Mouse (Mus musculus) embryonic facial prominence, embryonic 10.5 days (tissue): ENCODE data around the gene Ocel1. TPM values are rescaled to one million over a fixed set of nuclear protein-coding genes. Genes with fewer than 3 reads are reported as not detected.

ENCODE experiments used
- DNase-seq: peaks from one replicate; pipeline ENCODE4 v3.0.0-alpha.2; 2017; ENCODE audit warnings: low spot score
- H3K27ac ChIP-seq: fragments of 300-500 bp; sonication (generic); replicated peaks from 2 replicates; pipeline ENCODE4 v1.5.1; 2016; ENCODE audit warnings: mild to moderate bottlenecking
- H3K27me3 ChIP-seq: fragments of 300-500 bp; sonication (generic); replicated peaks from 2 replicates; pipeline ENCODE4 v1.6.1; 2016; ENCODE audit warnings: low read depth, mild to moderate bottlenecking; ENCODE audit not compliant: poor library complexity, severe bottlenecking
- H3K36me3 ChIP-seq: fragments of 300-500 bp; sonication (generic); replicated peaks from 2 replicates; pipeline ENCODE4 v1.6.1; 2016; ENCODE audit warnings: mild to moderate bottlenecking, moderate library complexity
- H3K4me1 ChIP-seq: fragments of 300-500 bp; sonication (generic); 2 replicates; pipeline ENCODE4 v1.6.1; 2016
- H3K4me3 ChIP-seq: fragments of 300-500 bp; sonication (generic); 2 replicates; pipeline ENCODE4 v1.5.1; 2016; ENCODE audit warnings: mild to moderate bottlenecking, moderate library complexity
- H3K9me3 ChIP-seq: fragments of 300-500 bp; sonication (generic); 2 replicates; pipeline ENCODE4 v1.6.1; 2016; ENCODE audit warnings: mild to moderate bottlenecking
- WGBS: fragments of 180-500 bp; shearing (Covaris S2); methylation state at CpG from one replicate; pipeline ENCODE4 v1.1.7; 2016; 5-methylcytosine and 5-hydroxymethylcytosine counted together
- polyA plus RNA-seq: library from polyadenylated mRNA; unstranded; fragments of >200 nt; fragmentation: Nextera tagmentation; extraction: Ambion mirVana; gene quantifications from 2 replicates; pipeline ENCODE4 v1.2.1, GENCODE M21; 2016

Ocel1 gene
- polyA plus RNA-seq, 1 experiment from 2014 or later: 4.0 TPM

GRCm38 (mm10) chr8:71381971-71382961 is 11.2 kb downstream of the Ocel1 start:
- Histone ChIP-seq H3K27me3 (peaks cover 7% of the 10 kb centered on the region), H3K4me1 (peaks cover 63% of the 10 kb centered on the region), H3K4me3 (peak overlapping the region; percentile 82), H3K9me3 (no peaks in the 10 kb centered on the region), H3K36me3 (peaks cover 20% of the 10 kb centered on the region), H3K27ac (peak overlapping the region; percentile 97)
- 2% methylated on average over 64 of the region's 80 CpGs for WGBS
- peak; percentile 96 for DNase-seq

- 4% methylated on average over 12 of the region's 12 CpGs for WGBS
- DNase-seq: no peak
- peak overlapping the region; percentile 97 for H3K27ac ChIP-seq
- H3K27me3 ChIP-seq: no peaks in the 10 kb centered on the region
- H3K36me3 ChIP-seq: peaks cover 9% of the 10 kb centered on the region
- peak overlapping the region; percentile 32 for H3K4me3 ChIP-seq
- H3K9me3 ChIP-seq: no peaks in the 10 kb centered on the region
- peaks cover 53% of the 10 kb centered on the region for H3K4me1 ChIP-seq
Observed at GRCm38 (mm10) chr8:71383396-71383795, 12.3 kb downstream of the Ocel1 start.

- 65% methylated on average over 3 of the region's 3 CpGs for WGBS
- DNase-seq: no peak
- Histone ChIP-seq H3K4me1 (peaks cover 48% of the 10 kb centered on the region), H3K27me3 (no peaks in the 10 kb centered on the region), H3K36me3 (peaks cover 4% of the 10 kb centered on the region), H3K4me3 (peak overlapping the region; percentile 32; the same call in 1 of the 2 replicates), H3K27ac (peak overlapping the region; percentile 97), H3K9me3 (no peaks in the 10 kb centered on the region)
Observed at GRCm38 (mm10) chr8:71383860-71384259, 12.8 kb downstream of the Ocel1 start.

- H3K27ac ChIP-seq: peak overlapping the region; percentile 44; the same call in 1 of the 2 replicates
- H3K9me3 ChIP-seq: no peaks in the 10 kb centered on the region
- H3K27me3 ChIP-seq: no peaks in the 10 kb centered on the region
- peak overlapping the region; percentile 6; the same call in 1 of the 2 replicates for H3K4me3 ChIP-seq
- 73% methylated on average over 12 of the region's 12 CpGs for whole genome bisulfite sequencing
- DNase-seq: no peak
- H3K4me1 ChIP-seq: peaks cover 33% of the 10 kb centered on the region
- H3K36me3 ChIP-seq: no peaks in the 10 kb centered on the region
Observed at GRCm38 (mm10) chr8:71385212-71385835, 14.2 kb downstream of the Ocel1 start.

- Histone ChIP-seq H3K4me1 (peaks cover 19% of the 10 kb centered on the region), H3K27me3 (no peaks in the 10 kb centered on the region), H3K9me3 (no peaks in the 10 kb centered on the region), H3K36me3 (no peaks in the 10 kb centered on the region), H3K27ac (no peak overlapping the region), H3K4me3 (no peak overlapping the region)
- DNase-seq: no peak
- 79% methylated on average over 1 of the region's 1 CpGs for WGBS
Observed at GRCm38 (mm10) chr8:71388267-71388666, 17.2 kb downstream of the Ocel1 start.

- Histone ChIP-seq H3K27ac (no peak overlapping the region), H3K9me3 (no peaks in the 10 kb centered on the region), H3K27me3 (0 out of 2 replicates have a peak, but pooled peaks cover 3% of the 10 kb centered on the region), H3K4me3 (no peak overlapping the region), H3K4me1 (peaks cover 18% of the 10 kb centered on the region), H3K36me3 (no peaks in the 10 kb centered on the region)
- DNase-seq: no peak
- 84% methylated on average over 2 of the region's 2 CpGs for WGBS
Observed at GRCm38 (mm10) chr8:71391696-71392095, 20.6 kb downstream of the Ocel1 start.

- H3K4me3 ChIP-seq: no peak overlapping the region
- no peaks in the 10 kb centered on the region for H3K36me3 ChIP-seq
- H3K4me1 ChIP-seq: peaks cover 21% of the 10 kb centered on the region
- no peaks in the 10 kb centered on the region for H3K9me3 ChIP-seq
- DNase-seq: no peak
- no peak overlapping the region for H3K27ac ChIP-seq
- WGBS: 81% methylated on average over 5 of the region's 5 CpGs
- 0 out of 2 replicates have a peak, but pooled peaks cover 3% of the 10 kb centered on the region for H3K27me3 ChIP-seq
Observed at GRCm38 (mm10) chr8:71392391-71392790, 21.3 kb downstream of the Ocel1 start.

- Histone ChIP-seq H3K27me3 (0 out of 2 replicates have a peak, but pooled peaks cover 3% of the 10 kb centered on the region), H3K9me3 (no peaks in the 10 kb centered on the region), H3K4me1 (peaks cover 26% of the 10 kb centered on the region), H3K27ac (no peak overlapping the region; the same call in 1 of the 2 replicates), H3K4me3 (peak overlapping the region; percentile 25; the same call in 1 of the 2 replicates), H3K36me3 (no peaks in the 10 kb centered on the region)
- DNase-seq: peak; percentile 72
- 5% methylated on average over 3 of the region's 3 CpGs for WGBS
Observed at GRCm38 (mm10) chr8:71392871-71393270, 21.8 kb downstream of the Ocel1 start.

GRCm38 (mm10) chr8:71394481-71394880 is 23.4 kb downstream of the Ocel1 start:
- H3K4me3 ChIP-seq: peak overlapping the region; percentile 88; the same call in 1 of the 2 replicates

GRCm38 (mm10) chr8:71395071-71395470 is 24.0 kb downstream of the Ocel1 start:
- Histone ChIP-seq H3K27ac (peak overlapping the region; percentile 35), H3K4me3 (peak overlapping the region; percentile 88; the same call in 1 of the 2 replicates)
- WGBS: 84% methylated on average over 10 of the region's 10 CpGs

More at GRCm38 (mm10) chr8:71394481-71394880, 23.4 kb downstream of the Ocel1 start:
- Histone ChIP-seq H3K27ac (peak overlapping the region; percentile 35; the same call in 1 of the 2 replicates), H3K36me3 (peaks cover 14% of the 10 kb centered on the region), H3K4me1 (peaks cover 26% of the 10 kb centered on the region), H3K27me3 (0 out of 2 replicates have a peak, but pooled peaks cover 3% of the 10 kb centered on the region), H3K9me3 (no peaks in the 10 kb centered on the region)
- 83% methylated on average over 7 of the region's 7 CpGs for WGBS
- no peak for DNase-seq

GRCm38 (mm10) chr8:71395629-71396028 is 24.5 kb downstream of the Ocel1 start, which contains the start of gene Ushbp1:
Gene Ushbp1 (minus strand): TSS chr8:71395802.
- no peak for DNase-seq
- H3K4me3 ChIP-seq: peak within 1 kb of the TSS; percentile 88
- WGBS: 85% methylated on average over 9 of the region's 9 CpGs
- 0 out of 2 replicates have a peak, but pooled peaks cover 3% of the 10 kb centered on the region for H3K27me3 ChIP-seq
- H3K36me3 ChIP-seq: peaks cover 24% of the 10 kb centered on the region
- no peaks in the 10 kb centered on the region for H3K9me3 ChIP-seq
- peaks cover 26% of the 10 kb centered on the region for H3K4me1 ChIP-seq
- H3K27ac ChIP-seq: peak within 1 kb of the TSS; percentile 89

More at GRCm38 (mm10) chr8:71395071-71395470, 24.0 kb downstream of the Ocel1 start:
- DNase-seq: no peak
- peaks cover 26% of the 10 kb centered on the region for H3K4me1 ChIP-seq
- H3K9me3 ChIP-seq: no peaks in the 10 kb centered on the region
- H3K36me3 ChIP-seq: peaks cover 20% of the 10 kb centered on the region
- H3K27me3 ChIP-seq: 0 out of 2 replicates have a peak, but pooled peaks cover 3% of the 10 kb centered on the region
